Mouse (Mus musculus) ES-Bruce4 (cell line): ENCODE results near the gene Rab22a. TPM values are rescaled to one million over a fixed set of nuclear protein-coding genes. Genes with fewer than 3 reads are reported as not detected.
"Not testable (repeated sequence)": the region's sequence is repeated elsewhere in the genome, so short reads cannot be mapped to it uniquely, and the experiment has no call there.

ENCODE experiments used
- H3K27ac ChIP-seq: 2 replicates; pipeline ENCODE4 v1.5.1; 2012; ENCODE audit warnings: low read length, inconsistent platforms; ENCODE audit not compliant: insufficient read depth
- H3K27me3 ChIP-seq: 2 replicates; pipeline ENCODE4 v1.6.1; 2012; ENCODE audit warnings: mild to moderate bottlenecking, low read length, inconsistent platforms; ENCODE audit not compliant: control insufficient read depth, poor library complexity, insufficient read depth, severe bottlenecking
- H3K36me3 ChIP-seq: 2 replicates; pipeline ENCODE4 v1.6.1; 2012; ENCODE audit warnings: inconsistent platforms, mild to moderate bottlenecking, low read length, moderate library complexity; ENCODE audit not compliant: control insufficient read depth, poor library complexity, insufficient read depth, severe bottlenecking
- H3K4me1 ChIP-seq: one replicate; pipeline ENCODE4 v1.8.1; 2011; ENCODE audit warnings: low read length; ENCODE audit not compliant: control insufficient read depth, insufficient read depth
- H3K4me3 ChIP-seq: 2 replicates; pipeline ENCODE4 v1.5.1; 2011; ENCODE audit warnings: low read depth, mild to moderate bottlenecking, low read length
- H3K9ac ChIP-seq: 2 replicates; pipeline ENCODE4 v1.6.1; 2012; ENCODE audit warnings: low read depth, mild to moderate bottlenecking, inconsistent platforms; ENCODE audit not compliant: poor library complexity, severe bottlenecking
- H3K9me3 ChIP-seq: replicated peaks from 2 replicates; pipeline ENCODE4 v1.6.1; 2012; ENCODE audit warnings: mild to moderate bottlenecking, low read length, inconsistent platforms; ENCODE audit not compliant: control insufficient read depth, poor library complexity, insufficient read depth, severe bottlenecking
- CTCF ChIP-seq: IDR thresholded peaks from one replicate; pipeline ENCODE4 v1.8.1; 2011; ENCODE audit warnings: low read depth, low read length
- EP300 ChIP-seq: IDR thresholded peaks from 2 replicates; pipeline ENCODE4 v1.6.1; 2011; ENCODE audit warnings: low read depth, low read length; ENCODE audit not compliant: insufficient read depth
- POLR2A ChIP-seq: IDR thresholded peaks from one replicate; pipeline ENCODE4 v1.8.1; 2011; ENCODE audit warnings: low read length; ENCODE audit not compliant: insufficient read depth
- polyA plus RNA-seq: library from polyadenylated mRNA; stranded (reverse); fragments of >200 nt; gene quantifications from 2 replicates; pipeline ENCODE4 v1.2.4, GENCODE M21; 2011; ENCODE audit warnings: low read depth; ENCODE audit not compliant: missing spikeins, insufficient read depth, insufficient read length

Rab22a gene
- polyA plus RNA-seq, 1 experiment: 27.7 TPM

- Histone ChIP-seq H3K4me1 (no peaks in the 10 kb centered on the region), H3K9me3 (no peaks in the 10 kb centered on the region), H3K27ac (no peak overlapping the region), H3K36me3 (no peaks in the 10 kb centered on the region), H3K4me3 (no peak overlapping the region), H3K9ac (no peak overlapping the region), H3K27me3 (no peaks in the 10 kb centered on the region)
- TF ChIP-seq EP300 (no peak), CTCF (no peak), POLR2A (no peak)
These were observed 37.4 kb upstream of the Rab22a start for GRCm38 (mm10) chr2:173622173-173622601.

- H3K4me1 ChIP-seq: no peaks in the 10 kb centered on the region
- H3K9ac ChIP-seq: no peak overlapping the region
- no peaks in the 10 kb centered on the region for H3K27me3 ChIP-seq
- H3K36me3 ChIP-seq: no peaks in the 10 kb centered on the region
- no peak overlapping the region for H3K4me3 ChIP-seq
- no peak overlapping the region for H3K27ac ChIP-seq
- no peak for TF ChIP-seq EP300
- no peak for TF ChIP-seq CTCF
- TF ChIP-seq POLR2A: no peak
- no peaks in the 10 kb centered on the region for H3K9me3 ChIP-seq
These were observed 34.9 kb upstream of the Rab22a start for GRCm38 (mm10) chr2:173624667-173625066.

GRCm38 (mm10) chr2:173625786-173626185, 33.8 kb upstream of the Rab22a start:
- no peak overlapping the region for H3K27ac ChIP-seq
- H3K9ac ChIP-seq: no peak overlapping the region
- H3K4me3 ChIP-seq: no peak overlapping the region
- TF ChIP-seq CTCF (no peak), EP300 (no peak), POLR2A (no peak)
- no peaks in the 10 kb centered on the region for H3K27me3 ChIP-seq
- H3K36me3 ChIP-seq: no peaks in the 10 kb centered on the region
- H3K4me1 ChIP-seq: no peaks in the 10 kb centered on the region
- no peaks in the 10 kb centered on the region for H3K9me3 ChIP-seq

DNA sequence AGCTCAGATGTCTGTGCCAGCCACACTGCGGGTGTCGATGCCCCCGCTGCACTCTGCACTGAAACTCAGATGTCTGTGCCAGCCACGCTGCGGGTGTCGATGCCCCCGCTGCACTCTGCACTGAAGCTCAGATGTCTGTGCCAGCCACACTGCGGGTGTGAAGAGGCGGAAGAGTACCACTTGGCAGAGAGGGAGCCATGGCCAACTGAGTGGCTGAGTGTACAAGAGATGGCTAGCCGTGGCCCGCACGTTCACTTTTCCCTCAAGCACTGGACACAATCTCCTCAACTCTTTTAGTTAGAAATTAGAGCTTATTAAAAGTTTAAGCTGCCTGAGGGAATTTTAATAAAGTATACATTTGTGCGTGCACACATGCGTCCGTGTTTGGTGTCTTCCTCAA, 25.5 kb upstream of the Rab22a start:
- H3K4me3 ChIP-seq: not testable (repeated sequence)

GRCm38 (mm10) chr2:173641370-173641769, 18.2 kb upstream of the Rab22a start:
- Histone ChIP-seq H3K27me3 (no peaks in the 10 kb centered on the region), H3K36me3 (no peaks in the 10 kb centered on the region), H3K4me3 (no peak overlapping the region), H3K27ac (no peak overlapping the region), H3K9me3 (no peaks in the 10 kb centered on the region), H3K4me1 (no peaks in the 10 kb centered on the region), H3K9ac (no peak overlapping the region)
- TF ChIP-seq EP300 (no peak), POLR2A (no peak), CTCF (no peak)

More for the DNA sequence above, 25.5 kb upstream of the Rab22a start:
- not testable (repeated sequence) for H3K27ac ChIP-seq, H3K9ac ChIP-seq, H3K36me3 ChIP-seq, H3K4me1 ChIP-seq, H3K27me3 ChIP-seq, H3K9me3 ChIP-seq

- H3K4me3 ChIP-seq: no peak overlapping the region
- no peaks in the 10 kb centered on the region for H3K27me3 ChIP-seq
- no peaks in the 10 kb centered on the region for H3K9me3 ChIP-seq
- no peak overlapping the region for H3K9ac ChIP-seq
- TF ChIP-seq POLR2A (no peak), EP300 (no peak), CTCF (no peak)
- no peak overlapping the region for H3K27ac ChIP-seq
- no peaks in the 10 kb centered on the region for H3K4me1 ChIP-seq
- no peaks in the 10 kb centered on the region for H3K36me3 ChIP-seq
These were observed 17.1 kb upstream of the Rab22a start for GRCm38 (mm10) chr2:173642262-173642999.
